Mouse (Mus musculus) thymus, postnatal 0 days (tissue): Measurements from ENCODE around the gene Stac3. TPM values are rescaled to one million over a fixed set of nuclear protein-coding genes. Genes with fewer than 3 reads are reported as not detected.

Experiments used
- DNase-seq: peaks from one replicate; pipeline ENCODE4 v3.0.0-alpha.2; 2015; ENCODE audit warnings: low spot score
- polyA plus RNA-seq: library from polyadenylated mRNA; unstranded; fragments of >200 nt; fragmentation: Nextera tagmentation; extraction: Ambion mirVana; gene quantifications from 2 replicates; pipeline ENCODE4 v1.2.1, GENCODE M21; 2015

The Stac3 gene
- polyA plus RNA-seq, 1 experiment from 2014 or later = 0.30 TPM

DNA sequence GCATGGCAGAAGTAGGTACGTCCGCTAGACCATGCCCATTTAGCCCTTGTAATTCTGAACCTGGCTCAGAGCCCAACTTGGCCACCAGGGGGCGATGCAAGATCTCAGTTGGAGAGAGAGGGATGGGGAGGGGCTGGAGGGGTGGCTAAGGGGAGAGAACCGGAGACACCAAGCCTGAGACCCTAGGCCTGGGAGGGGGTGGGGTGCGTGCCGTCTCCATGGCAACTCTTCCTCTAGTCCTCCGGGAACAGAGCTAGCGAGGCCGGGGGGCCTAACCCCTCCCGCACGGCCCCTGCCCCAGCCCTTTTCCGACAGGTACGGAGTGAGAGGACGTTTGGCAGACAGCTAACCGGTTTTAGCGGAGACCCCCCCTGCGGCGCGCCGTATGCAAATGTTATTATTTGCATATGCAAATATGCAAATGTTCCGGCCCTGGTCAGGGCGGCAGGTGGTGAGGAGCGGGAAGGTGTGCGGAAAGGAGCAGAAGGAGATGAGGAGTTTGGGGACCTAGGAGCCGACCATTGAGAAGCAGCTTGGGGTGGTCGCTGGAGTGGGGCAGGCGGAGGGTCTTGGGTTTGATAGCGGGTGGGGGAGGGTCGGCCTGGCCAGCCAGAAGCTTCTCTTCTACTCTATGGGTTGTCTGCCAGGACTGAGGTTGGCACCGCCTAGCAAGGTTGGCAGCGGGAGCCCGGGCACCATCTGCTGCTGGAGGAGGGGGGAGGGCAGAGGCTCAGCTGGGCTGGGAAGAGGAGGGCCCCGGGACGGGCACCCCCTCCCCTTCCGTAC lies 7.8 kb downstream of the Stac3 start:
- DNase-seq = peak; percentile 90

DNA sequence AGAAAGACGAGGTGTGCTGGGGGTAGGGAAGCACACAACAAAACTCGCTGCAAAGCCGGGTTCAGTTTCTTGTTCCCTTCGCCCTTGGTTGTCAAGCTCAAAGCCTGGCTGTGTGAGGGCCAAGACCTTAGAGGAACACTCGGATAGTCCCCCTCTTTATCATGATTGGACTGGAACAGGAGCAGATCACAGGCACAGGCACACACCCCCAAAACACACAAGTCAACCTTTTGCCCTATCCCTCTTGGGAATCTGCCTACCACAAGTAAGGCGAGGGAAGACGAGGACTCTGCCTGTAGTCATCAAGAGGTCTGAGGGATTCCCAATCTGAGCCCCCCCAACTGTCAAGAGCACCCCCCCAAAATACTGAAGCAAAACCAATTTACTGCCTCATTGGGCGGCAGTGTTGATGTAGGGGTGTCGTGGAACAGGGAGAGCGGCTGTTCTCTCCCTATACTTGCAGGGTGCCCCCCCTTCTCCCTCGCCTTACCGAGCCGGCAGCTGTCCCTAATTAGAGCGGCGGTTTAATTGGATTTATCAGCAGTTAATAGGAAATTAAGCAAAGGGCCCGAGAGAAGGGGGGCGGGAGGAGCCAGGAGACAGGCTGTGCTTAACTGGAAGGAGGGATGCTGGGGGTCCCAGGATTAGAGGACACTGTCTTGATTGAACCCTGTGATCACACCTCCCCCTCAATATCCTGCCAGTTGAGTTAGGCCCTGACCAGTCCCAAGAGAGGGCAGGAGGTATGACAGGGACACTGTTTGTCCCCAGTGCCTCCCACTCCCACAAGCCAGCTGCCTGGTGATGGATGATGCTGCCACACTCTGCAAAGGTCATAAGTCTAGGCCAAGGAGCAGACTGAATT lies 8.6 kb downstream of the Stac3 start:
- DNase-seq = no peak

DNA sequence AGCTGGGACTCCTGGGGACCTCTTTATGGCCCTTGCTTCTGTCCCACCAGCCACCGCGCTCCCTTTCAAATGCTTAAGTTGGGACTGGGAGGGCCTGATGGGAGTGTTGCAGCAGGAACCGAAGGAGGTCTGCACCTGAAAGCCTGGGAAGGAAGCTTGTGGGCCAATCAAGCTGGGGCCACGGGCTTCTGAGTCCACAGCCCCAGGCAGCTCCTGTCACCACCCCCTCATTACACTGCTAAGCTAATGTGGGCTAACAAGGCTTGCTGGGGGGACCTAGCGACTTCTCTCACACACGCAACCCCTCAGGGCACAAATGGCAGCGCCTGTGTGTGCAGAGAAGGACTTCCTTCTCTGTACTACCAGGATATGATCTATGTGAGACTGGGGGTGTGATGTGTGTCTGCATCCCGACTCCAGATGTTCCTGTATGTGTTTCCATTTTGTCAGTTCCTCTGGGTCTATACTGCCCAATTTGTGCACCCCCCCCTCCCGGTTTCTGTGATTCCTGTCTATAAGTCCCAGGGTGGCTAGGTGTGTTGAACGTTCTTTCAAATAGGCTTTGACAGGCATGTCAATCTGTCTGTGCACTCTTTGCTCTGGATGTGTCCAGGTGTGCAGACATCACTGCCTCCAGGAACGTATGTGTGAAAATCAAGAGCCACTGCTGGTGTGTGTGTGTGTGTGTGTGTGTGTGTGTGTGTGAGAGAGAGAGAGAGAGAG lies 9.6 kb downstream of the Stac3 start:
- no peak for DNase-seq

DNA sequence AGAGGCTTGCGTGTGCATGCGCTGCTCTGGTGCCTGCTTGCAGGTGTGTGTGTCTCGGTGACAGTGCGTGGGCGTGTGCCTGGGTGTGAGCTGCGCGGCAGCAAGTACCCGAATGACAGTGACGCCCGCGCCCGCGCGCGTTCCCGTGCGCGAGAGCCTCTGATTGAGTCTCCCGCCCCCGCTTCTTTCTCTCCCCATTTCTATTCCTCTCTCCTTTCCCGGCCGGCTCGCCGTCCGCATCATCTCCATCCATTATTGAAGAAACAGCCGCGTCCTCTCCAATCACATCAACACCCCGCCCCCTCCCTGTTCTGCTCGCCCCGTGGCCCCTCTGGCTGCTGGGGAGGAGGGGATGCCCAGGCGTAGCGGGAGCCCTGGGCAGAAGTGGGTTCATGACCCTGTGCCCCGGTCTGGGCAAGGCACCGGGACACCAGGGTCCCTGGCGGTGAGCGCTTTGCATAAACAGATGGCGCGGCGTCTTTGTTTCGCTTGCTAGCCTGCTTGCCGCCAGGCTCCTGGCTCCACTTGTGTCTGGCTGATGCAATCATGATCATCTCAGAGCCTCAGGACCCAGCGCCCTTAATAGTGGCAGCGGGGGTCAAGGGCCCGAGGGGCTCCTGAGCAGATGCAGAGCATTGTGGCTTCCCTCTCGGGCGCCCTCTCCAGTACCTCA lies 10.3 kb downstream of the Stac3 start:
- DNase-seq = peak; percentile 62

DNA sequence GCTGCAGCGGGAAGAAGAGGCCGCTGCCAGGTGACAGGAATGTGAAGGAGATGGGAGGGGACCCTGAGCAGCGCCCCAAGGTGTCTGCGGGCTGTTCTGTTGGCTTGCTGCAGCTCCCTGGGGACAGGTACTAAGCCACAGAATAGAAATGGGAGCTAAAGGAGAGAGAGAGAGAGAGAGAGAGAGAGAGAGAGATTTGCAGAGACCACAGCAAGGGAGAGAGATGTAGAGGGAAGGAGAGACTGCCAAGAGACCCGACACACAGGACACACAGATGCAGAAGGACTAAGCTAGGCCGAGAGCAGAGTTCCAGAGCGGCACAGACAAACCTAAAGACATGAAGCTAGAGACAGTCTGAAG lies 10.8 kb downstream of the Stac3 start:
- no peak for DNase-seq

GRCm38 (mm10) chr10:127512813-127513212 lies 11.3 kb downstream of the Stac3 start:
- DNase-seq = peak; percentile 92

GRCm38 (mm10) chr10:127513501-127514091 lies 12.1 kb downstream of the Stac3 start:
- DNase-seq = no peak

DNA sequence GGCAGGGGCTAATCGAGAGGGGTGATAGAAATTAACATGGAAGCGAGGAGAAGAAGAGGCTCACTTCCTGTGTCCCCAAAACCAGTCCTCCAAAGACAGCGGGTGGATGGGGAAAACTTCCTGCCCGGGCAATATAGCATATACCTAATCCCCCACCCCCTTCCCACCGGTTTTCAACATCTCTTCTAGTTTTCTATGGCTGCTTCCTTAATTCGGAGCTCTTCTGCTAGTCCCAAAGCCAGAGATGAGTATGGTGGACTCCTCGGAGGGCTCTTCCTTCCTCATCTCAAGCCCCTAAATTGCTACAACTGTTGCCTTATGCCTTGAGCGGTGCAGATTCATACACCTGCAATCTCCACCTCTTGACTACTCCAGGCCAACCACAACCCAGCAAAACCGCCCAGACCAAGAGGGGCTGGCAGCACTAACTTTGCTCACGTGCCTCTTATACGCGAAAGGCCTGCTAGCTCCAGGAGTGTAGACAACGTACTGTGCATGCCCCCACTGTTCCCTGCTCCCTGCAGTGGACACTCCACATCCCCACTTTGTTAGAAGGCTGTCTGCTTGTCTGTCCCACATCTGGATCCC lies 12.7 kb downstream of the Stac3 start:
- DNase-seq = no peak

- DNase-seq = no peak
These were observed 13.3 kb downstream of the Stac3 start, which contains the start of gene Ndufa4l2 for GRCm38 (mm10) chr10:127514764-127515163. TSS of gene Ndufa4l2 (plus strand) at chr10:127514967.

GRCm38 (mm10) chr10:127515271-127515982 lies 13.9 kb downstream of the Stac3 start:
- DNase-seq = no peak

- no peak for DNase-seq
These were observed 14.5 kb downstream of the Stac3 start for GRCm38 (mm10) chr10:127515983-127516459.

- DNase-seq = no peak
These were observed 15.2 kb downstream of the Stac3 start for GRCm38 (mm10) chr10:127516576-127517260.

DNA sequence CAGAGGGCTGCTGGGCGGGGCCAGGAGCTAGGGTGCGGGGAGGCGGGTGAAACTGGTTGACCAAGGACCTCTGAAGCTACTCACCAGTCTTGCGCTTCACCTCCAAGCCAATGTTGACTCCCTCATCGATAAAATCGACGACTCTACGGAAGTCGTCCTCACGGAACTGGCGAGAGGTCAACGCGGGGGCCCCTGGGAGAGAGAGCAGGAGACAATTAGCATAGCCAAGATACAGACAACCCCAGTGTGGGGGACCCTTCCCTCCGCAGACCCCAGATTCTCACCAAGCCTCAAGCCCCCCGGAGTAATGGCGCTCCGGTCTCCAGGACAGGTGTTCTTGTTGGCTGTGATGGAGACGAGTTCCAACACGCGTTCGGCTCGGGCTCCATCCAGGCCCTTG lies 16.5 kb downstream of the Stac3 start:
- DNase-seq = no peak

GRCm38 (mm10) chr10:127519041-127519701 lies 17.7 kb downstream of the Stac3 start:
- no peak for DNase-seq

DNA sequence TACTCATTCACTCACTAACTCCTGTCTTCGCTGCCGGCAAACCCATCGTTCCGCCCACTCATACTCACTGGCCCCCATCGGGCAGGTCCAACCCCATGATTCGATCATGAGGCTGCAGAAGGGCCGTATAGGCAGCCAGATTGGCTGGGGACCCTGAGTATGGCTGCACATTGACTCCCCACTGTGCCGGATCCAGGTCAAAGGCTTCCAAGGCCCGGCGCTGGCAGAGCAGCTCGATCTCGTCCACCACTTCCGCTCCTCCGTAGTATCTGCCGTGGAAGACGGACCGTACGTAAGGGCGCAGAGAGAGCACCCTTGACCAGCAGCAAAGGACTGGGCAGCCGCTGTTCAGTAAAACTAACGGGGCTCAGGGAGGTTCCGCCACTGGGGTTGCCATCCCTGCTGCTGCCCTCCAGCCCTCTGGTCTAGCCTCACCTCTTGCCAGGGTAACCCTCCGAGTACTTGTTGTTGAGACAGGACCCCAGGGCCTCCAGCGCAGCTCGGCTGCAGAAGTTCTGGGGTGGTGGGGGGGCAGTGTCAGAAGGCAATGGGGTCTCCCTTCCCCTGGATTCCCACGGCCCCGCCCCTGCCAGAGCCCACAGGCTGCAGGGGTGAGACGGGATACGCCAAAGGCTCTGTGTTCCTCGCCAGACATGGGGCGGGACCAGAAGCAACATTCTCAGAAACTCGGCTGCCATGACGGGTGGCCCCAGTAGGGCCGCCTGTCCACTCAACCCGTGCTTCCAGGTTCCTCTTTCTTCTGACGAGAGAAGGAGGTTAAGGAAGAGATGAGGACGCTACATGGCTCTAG lies 18.6 kb downstream of the Stac3 start:
- no peak for DNase-seq

GRCm38 (mm10) chr10:127520714-127521357 lies 19.4 kb downstream of the Stac3 start:
- no peak for DNase-seq

- no peak for DNase-seq
These were observed 20.2 kb downstream of the Stac3 start for GRCm38 (mm10) chr10:127521611-127522080.
